Mouse (Mus musculus) activated CD4-positive, CD25-positive, alpha-beta regulatory T cell (primary cell): ENCODE data around the gene Noxo1. TPM values are rescaled to one million over a fixed set of nuclear protein-coding genes. Genes with fewer than 3 reads are reported as not detected.

Experiments used
- polyA plus RNA-seq, 2 experiments: library from polyadenylated mRNA; unstranded; fragments of 100-300 nt; shearing (Covaris generic); gene quantifications; one replicate each; pipeline ENCODE4 v1.2.1; 2017

The Noxo1 gene
- 1 to 10 TPM; 1.3 to 1.4 TPM for polyA plus RNA-seq

DNA sequence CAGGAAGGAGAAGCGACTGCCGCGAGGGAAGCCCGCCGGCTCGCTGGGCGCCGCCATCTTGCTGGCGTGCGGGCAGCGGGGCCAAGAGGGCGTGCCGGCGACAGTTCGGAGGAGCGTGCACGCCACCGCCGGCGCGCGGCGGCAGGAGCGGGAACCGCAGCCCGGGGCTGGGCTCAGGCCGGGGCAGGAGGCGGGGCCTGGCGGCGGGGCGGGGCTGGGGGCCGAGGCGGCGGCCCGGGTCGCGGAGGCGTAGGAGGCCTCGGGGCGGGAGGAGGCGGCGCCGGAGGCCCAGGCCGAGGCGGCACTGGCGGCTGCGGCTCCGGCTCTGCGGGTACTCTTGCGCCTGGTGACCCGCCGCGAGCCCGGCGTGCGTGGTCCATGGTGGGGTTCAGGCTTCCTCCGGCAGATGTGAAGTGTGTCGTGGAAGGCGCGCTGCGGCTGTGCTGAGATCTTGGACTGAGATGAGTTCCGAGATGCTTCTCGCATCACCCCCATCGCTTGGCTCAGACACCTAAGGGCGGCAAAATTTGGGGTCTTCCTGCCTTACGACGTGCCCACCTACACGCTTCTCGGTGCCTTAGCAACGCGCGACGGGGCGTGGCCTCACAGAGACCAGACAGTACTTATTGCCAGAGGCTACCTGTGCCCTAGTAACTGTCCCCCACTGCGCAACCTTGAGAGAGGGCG is at the start of gene Noxo1, which contains the start of gene Gfer:
Gene Noxo1, plus strand, starts transcription at position 224 of the 687 bp plus-strand sequence.
Gene Gfer, minus strand, starts transcription at position 146 of the 687 bp plus-strand sequence.

DNA sequence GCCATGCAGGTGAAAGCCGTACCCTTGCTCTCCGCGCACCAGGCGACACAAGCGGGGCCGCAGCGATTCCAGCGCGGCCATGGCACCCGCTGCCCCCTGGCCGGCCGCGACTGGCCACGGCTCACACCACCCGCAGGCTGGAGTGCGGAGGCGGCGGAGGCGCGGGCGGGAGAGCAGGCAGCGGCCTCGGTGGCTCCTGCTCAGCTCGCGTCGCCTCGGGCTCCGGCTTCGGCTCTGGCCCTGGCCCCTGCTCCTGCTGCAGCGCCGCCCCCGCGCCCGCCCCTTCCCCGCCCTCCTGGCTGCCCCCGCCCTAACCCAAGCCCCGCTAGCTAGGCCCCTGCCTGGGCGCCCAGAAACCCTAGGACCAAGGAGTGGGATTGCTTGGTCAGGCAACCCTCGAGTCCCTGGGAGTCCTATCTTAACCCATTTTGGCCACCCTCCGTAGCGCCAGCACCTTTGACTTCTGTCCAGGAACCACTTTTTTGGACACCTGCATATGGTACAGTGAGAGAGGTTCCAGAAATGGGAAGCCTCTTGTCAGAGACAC is 45.9 kb upstream of the Noxo1 start, which contains the start of gene Slc9a3r2:
Gene Slc9a3r2, minus strand, starts transcription at position 258 of the 547 bp plus-strand sequence.

DNA sequence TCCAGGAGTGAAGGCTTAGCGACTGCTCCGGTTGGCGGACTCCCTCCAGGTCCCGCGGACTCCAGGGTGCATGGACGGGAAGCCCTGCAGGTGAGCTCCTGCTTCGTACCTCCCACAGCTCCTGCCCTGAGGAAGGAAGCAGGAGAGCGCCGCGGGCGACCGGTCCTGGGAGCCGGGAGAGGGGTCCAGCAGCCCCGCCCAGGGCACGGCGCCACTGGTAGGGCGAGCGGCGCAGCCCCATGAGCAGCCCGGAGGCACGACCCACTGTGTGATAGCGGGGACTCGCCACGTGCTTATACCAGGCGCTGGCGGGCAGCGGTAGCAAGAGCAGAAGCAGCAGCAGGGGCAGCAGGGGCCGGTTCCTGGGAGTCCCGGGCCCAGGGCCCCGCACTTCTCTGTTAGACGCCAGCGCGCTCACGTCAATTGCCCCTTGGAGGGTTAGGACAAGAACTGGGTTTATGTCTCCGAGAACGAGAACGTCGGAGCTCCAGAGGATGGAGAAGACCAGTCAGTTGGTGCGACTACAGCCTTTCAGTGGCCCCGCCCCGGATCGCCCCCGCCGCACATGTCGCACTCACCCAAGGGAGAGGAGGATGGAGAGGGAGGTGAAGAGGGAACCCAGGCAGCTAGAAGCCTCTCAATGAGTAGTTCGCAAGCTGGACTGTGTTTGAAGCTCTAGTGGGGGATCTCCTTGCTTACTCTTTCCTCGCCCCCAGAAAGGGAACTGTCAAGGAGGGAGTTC is 37.8 kb upstream of the Noxo1 start, which contains the start of gene Npw:
Gene Npw, minus strand, starts transcription at position 441 of the 742 bp plus-strand sequence.

GRCm38 (mm10) chr17:24669545-24670245 is 26.3 kb upstream of the Noxo1 start, which contains the start of gene Zfp598:
Gene Zfp598, plus strand, starts transcription at chr17:24669687.

DNA sequence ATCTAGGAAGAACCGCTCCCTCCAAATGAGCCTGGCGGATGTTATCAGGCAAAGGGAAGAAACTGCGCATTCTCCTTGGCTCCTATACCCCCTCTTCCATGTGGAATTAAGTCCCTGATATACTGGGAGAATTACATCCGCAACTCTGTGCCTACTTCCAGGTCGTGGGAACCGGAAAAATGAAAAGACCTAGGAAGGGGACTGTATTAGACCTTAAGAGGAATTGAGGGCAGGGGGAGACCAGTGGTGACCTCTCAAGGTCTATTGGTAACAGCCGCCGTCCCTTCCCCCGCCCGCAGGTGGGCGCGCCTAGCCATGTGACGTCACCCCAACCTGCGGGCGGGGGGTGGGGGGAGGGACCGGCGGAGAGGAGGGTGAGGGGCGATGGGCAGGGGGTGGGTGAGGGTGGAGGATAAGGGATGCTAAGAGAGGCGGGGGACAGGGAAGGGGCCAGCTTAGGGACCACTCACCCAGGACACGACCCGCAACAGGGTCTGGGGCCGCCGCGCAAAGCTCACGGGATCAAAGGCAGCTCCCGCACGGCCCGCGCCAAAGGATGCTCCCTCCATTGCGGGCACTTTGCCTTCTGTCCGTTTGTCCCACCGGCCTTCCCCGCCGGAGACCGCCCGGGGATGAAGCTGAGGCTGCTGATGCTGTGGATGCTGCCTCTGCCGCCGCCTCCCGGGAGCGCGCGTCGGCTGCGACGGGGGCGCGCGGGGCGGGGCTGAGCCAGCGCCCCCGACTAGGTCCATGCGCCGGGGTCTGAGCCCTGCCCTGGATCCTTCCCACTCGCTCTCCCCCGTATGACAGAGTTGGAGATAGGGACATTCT is 6.6 kb upstream of the Noxo1 start, which contains the start of gene Syngr3:
Gene Syngr3, minus strand, starts transcription at position 705 of the 831 bp plus-strand sequence.

DNA sequence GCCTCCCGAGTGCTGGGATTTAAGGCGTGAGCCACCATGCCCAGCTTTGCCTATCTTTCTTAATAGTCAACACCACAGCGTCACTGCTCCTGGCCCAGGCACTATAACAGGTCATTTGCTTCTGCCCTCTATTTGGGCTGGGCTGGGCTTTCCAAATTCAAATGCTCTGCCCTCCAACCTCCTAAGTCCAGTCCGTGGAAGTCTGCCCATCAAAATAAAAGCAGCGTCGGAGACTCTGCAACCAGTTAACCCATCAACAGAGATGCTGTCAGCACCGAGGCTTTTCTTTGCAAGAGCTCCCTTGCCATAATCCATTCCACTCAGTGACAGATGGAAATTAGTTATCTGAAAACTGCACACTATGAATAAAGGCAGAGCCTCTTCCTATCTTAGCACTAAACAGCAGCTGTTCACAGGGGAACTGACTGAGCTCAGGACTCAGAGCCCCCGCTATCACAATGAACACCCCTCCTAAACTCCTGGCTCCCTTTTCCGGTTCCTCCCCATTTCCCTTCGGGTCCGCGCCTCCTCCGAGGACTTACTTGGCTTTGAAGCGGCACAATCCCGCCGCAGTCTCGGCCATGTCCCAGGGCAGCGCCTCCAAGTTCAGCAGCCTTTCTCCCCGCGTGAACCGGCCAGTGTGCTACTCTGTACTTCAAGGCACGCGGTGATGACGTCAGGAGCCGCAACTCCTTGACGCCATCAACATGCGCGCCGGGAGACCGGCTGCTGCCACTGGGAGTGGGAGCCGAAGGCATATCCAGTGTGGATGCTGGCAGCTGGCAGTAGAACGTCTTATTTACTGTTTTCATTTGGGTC is 11.2 kb downstream of the Noxo1 start, which contains the start of gene Tbl3:
Gene Tbl3, minus strand, starts transcription at position 679 of the 819 bp plus-strand sequence.

GRCm38 (mm10) chr17:24717943-24718342 is 21.9 kb downstream of the Noxo1 start, which contains the start of the genes Rnf151 and Rps2:
Gene Rnf151, minus strand, starts transcription at chr17:24718063.
Gene Rps2, plus strand, starts transcription at chr17:24718116.

GRCm38 (mm10) chr17:24724184-24724583 is 28.1 kb downstream of the Noxo1 start, which contains the start of gene Ndufb10:
Gene Ndufb10, minus strand, starts transcription at chr17:24724478.

GRCm38 (mm10) chr17:24727618-24728017 is 31.6 kb downstream of the Noxo1 start, which contains the start of gene Rpl3l:
Gene Rpl3l, plus strand, starts transcription at chr17:24727820.

DNA sequence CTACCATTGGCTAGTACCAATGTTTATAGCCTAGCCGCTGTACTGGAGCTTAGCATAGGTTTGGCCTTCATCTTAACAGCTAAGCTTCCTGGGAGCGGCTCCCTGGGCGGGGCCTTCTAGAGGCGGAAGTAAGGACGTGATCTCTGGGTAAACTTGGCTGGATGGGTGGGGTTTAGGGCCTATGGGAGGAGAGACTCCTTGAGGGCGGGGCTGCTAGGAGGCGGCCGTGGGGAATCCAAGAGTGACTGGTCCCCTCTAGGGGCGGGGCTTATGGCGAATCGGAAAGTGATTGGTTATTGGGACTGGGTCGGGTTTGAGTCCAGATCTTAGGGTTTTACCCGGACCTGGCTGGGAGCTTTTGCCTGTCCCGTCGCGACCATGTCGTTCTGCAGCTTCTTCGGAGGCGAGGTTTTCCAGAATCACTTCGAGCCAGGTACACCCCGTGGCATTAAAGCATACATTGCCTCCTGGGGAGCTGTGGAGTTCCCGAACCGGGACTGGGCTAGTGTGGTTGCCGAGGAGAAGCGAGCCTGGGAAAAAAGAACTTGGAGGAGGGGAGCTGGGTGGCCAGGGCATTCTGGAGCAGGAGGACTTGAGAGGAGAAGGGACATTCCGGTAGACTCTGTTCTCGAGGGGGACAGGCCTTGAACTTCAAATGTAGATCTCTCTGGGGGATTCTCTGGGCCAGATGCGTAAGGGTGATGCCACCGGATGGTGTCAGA is 40.5 kb downstream of the Noxo1 start, which contains the start of gene Msrb1:
Gene Msrb1, plus strand, starts transcription at position 313 of the 722 bp plus-strand sequence.

Other genes with a start within 250 kb of the Noxo1 start
- 10 to 100 TPM; 70.0 to 73.0 TPM for gene E4f1, start 225.9 kb upstream of the Noxo1 start, polyA plus RNA-seq
- 10 to 100 TPM; 40.8 to 46.2 TPM for gene Pgp, start 225.8 kb upstream of the Noxo1 start, polyA plus RNA-seq
- gene Bricd5, start 222.3 kb upstream of the Noxo1 start, polyA plus RNA-seq, result not detected
- 10 to 100 TPM; 21.0 to 27.6 TPM for gene Mlst8, start 217.2 kb upstream of the Noxo1 start, polyA plus RNA-seq
- gene Caskin1, start 207.6 kb upstream of the Noxo1 start, polyA plus RNA-seq, result under 1 TPM; 0.12 to 0.76 TPM
- gene Traf7, start 168.3 kb upstream of the Noxo1 start, polyA plus RNA-seq, result 10 to 100 TPM; 64.2 to 74.9 TPM
- gene Rab26, start 162.0 kb upstream of the Noxo1 start, polyA plus RNA-seq, result 10 to 100 TPM in 1 of 2 experiments, 1 to 10 TPM in 1; 6.7 to 13.8 TPM
- gene Pkd1, start 146.4 kb upstream of the Noxo1 start, polyA plus RNA-seq, result 10 to 100 TPM; 25.4 to 40.3 TPM
- 10 to 100 TPM; 29.8 to 34.8 TPM for gene Tsc2, start 63.6 kb upstream of the Noxo1 start, polyA plus RNA-seq
- 1 to 10 TPM; 3.1 to 6.3 TPM for gene Nthl1, start 63.6 kb upstream of the Noxo1 start, polyA plus RNA-seq
- gene Slc9a3r2, start 45.9 kb upstream of the Noxo1 start, polyA plus RNA-seq, result under 1 TPM in 1 of 2 experiments, not detected in 1; 0.45 TPM
- gene Npw, start 37.8 kb upstream of the Noxo1 start, polyA plus RNA-seq, result under 1 TPM in 1 of 2 experiments, not detected in 1; 0.35 TPM
- 10 to 100 TPM; 14.7 to 16.2 TPM for gene Zfp598, start 26.5 kb upstream of the Noxo1 start, polyA plus RNA-seq
- gene Syngr3, start 6.3 kb upstream of the Noxo1 start, polyA plus RNA-seq, result 1 to 10 TPM in 1 of 2 experiments, under 1 TPM in 1; 0.92 to 1.0 TPM
- gene Gfer, start 78 bp upstream of the Noxo1 start, polyA plus RNA-seq, result 10 to 100 TPM; 34.1 to 41.6 TPM
- gene Tbl3, start 11.4 kb downstream of the Noxo1 start, polyA plus RNA-seq, result 10 to 100 TPM; 50.5 to 56.8 TPM
- gene Rnf151, start 21.8 kb downstream of the Noxo1 start, polyA plus RNA-seq, result under 1 TPM; 0.18 to 0.50 TPM
- 1,000 to 10,000 TPM in 1 of 2 experiments, 100 to 1,000 TPM in 1; 636 to 1,022 TPM for gene Rps2, start 21.9 kb downstream of the Noxo1 start, polyA plus RNA-seq
- 100 to 1,000 TPM; 191 to 287 TPM for gene Ndufb10, start 28.2 kb downstream of the Noxo1 start, polyA plus RNA-seq
- under 1 TPM; 0.16 to 0.18 TPM for gene Rpl3l, start 31.6 kb downstream of the Noxo1 start, polyA plus RNA-seq
- gene Msrb1, start 40.4 kb downstream of the Noxo1 start, polyA plus RNA-seq, result 10 to 100 TPM; 20.5 to 22.6 TPM
- not detected for gene Hs3st6, start 56.8 kb downstream of the Noxo1 start, polyA plus RNA-seq
- not detected for gene Meiob, start 108.1 kb downstream of the Noxo1 start, polyA plus RNA-seq
- gene Hagh, start 143.9 kb downstream of the Noxo1 start, polyA plus RNA-seq, result 10 to 100 TPM; 31.4 to 43.7 TPM
- 1 to 10 TPM; 2.1 to 2.5 TPM for gene Fahd1, start 154.1 kb downstream of the Noxo1 start, polyA plus RNA-seq
- not detected for gene Igfals, start 169.8 kb downstream of the Noxo1 start, polyA plus RNA-seq
- gene Nubp2, start 190.1 kb downstream of the Noxo1 start, polyA plus RNA-seq, result 100 to 1,000 TPM; 110 to 137 TPM
- 10 to 100 TPM; 55.8 to 76.0 TPM for gene Spsb3, start 190.4 kb downstream of the Noxo1 start, polyA plus RNA-seq
- gene Eme2, start 198.9 kb downstream of the Noxo1 start, polyA plus RNA-seq, result 10 to 100 TPM; 35.1 to 39.1 TPM
- gene Mrps34, start 198.9 kb downstream of the Noxo1 start, polyA plus RNA-seq, result 100 to 1,000 TPM in 1 of 2 experiments, 10 to 100 TPM in 1; 86.5 to 135 TPM
- 10 to 100 TPM; 51.3 to 58.1 TPM for gene Nme3, start 200.3 kb downstream of the Noxo1 start, polyA plus RNA-seq
- gene Mapk8ip3, start 240.7 kb downstream of the Noxo1 start, polyA plus RNA-seq, result 10 to 100 TPM; 30.5 to 33.8 TPM